Mouse (Mus musculus) midbrain, embryonic 11.5 days (tissue): Measurements from ENCODE around the gene Pcsk5. TPM values are rescaled to one million over a fixed set of nuclear protein-coding genes. Genes with fewer than 3 reads are reported as not detected.

Source experiments
- ATAC-seq: fragments of 200-750 bp; cut with Nextera tagmentation; 2 replicates; pipeline ENCODE4 v1.8.0; 2017; ENCODE audit warnings: moderate TSS enrichment, moderate library complexity; ENCODE audit not compliant: low FRiP score
- DNase-seq: peaks from one replicate; pipeline ENCODE4 v3.0.0; 2015; ENCODE audit warnings: low spot score; ENCODE audit errors: missing footprints
- H3K27ac ChIP-seq: fragments of 300-500 bp; sonication (generic); 2 replicates; pipeline ENCODE4 v1.5.1; 2014; ENCODE audit warnings: low read depth, low read length
- H3K27me3 ChIP-seq: fragments of 300-500 bp; sonication (generic); 2 replicates; pipeline ENCODE4 v1.6.1; 2014; ENCODE audit warnings: mild to moderate bottlenecking, low read length, moderate library complexity, mixed read lengths; ENCODE audit not compliant: control insufficient read depth, insufficient read depth
- H3K36me3 ChIP-seq: fragments of 300-500 bp; sonication (generic); 2 replicates; pipeline ENCODE4 v1.6.1; 2014; ENCODE audit warnings: mild to moderate bottlenecking, low read length, moderate library complexity, mixed read lengths; ENCODE audit not compliant: control insufficient read depth, insufficient read depth
- H3K4me1 ChIP-seq: fragments of 300-500 bp; sonication (generic); 2 replicates; pipeline ENCODE4 v1.6.1; 2014; ENCODE audit warnings: low read length; ENCODE audit not compliant: control insufficient read depth, insufficient read depth
- H3K4me2 ChIP-seq: fragments of 300-500 bp; sonication (generic); 2 replicates; pipeline ENCODE4 v1.6.1; 2014; ENCODE audit warnings: mild to moderate bottlenecking, moderate library complexity
- H3K4me3 ChIP-seq: fragments of 300-500 bp; sonication (generic); 2 replicates; pipeline ENCODE4 v1.5.1; 2014; ENCODE audit warnings: low read depth, low read length
- H3K9ac ChIP-seq: fragments of 300-500 bp; sonication (generic); 2 replicates; pipeline ENCODE4 v1.6.1; 2014; ENCODE audit warnings: low read length
- H3K9me3 ChIP-seq: fragments of 300-500 bp; sonication (generic); 2 replicates; pipeline ENCODE4 v1.6.1; 2016; ENCODE audit warnings: low read length; ENCODE audit not compliant: control insufficient read depth
- whole genome bisulfite sequencing: fragments of 180-500 bp; shearing (Covaris S2); extraction: QIAGEN DNeasy Blood & Tissue Kit; methylation state at CpG from one replicate; pipeline ENCODE4 v1.1.7; 2014; 5-methylcytosine and 5-hydroxymethylcytosine counted together
- polyA plus RNA-seq: library from polyadenylated mRNA; unstranded; fragments of >200 nt; fragmentation: Nextera tagmentation; extraction: Ambion mirVana; gene quantifications from 2 replicates; pipeline ENCODE4 v1.2.1, GENCODE M21; 2014

The Pcsk5 gene
- polyA plus RNA-seq = 6.5 and 6.9 TPM in 2 replicates

DNA sequence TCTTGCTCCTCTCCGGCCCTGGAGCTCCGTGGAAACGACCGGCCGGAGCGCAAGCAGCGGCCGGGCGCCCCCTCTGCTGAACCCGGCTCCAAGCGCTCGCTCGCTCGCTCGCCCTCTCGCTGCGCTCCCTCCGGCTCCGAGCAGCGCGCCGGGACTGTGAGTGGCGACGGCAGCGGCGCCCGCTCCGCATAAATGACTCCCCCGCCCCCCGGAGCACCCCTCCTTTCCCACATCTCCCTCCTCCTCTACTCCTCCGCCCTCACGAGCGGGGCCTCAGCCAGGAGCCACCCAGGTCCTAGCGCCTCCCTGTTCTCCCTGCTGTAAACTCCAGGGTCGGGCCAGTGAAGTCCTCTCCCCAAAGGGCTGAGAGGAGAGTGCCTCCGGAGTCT is at the start of gene Pcsk5:
Pcsk5 (minus strand) TSS at position 162 of the 389 bp plus-strand sequence.
- Histone ChIP-seq H3K9me3 (no peaks in the 10 kb centered on the region), H3K36me3 (no peaks in the 10 kb centered on the region), H3K4me3 (peak within 1 kb of the TSS; percentile 68), H3K27ac (peak within 1 kb of the TSS; percentile 60; the same call in 1 of the 2 replicates), H3K4me1 (peaks cover 6% of the 10 kb centered on the region), H3K4me2 (peak within 1 kb of the TSS; percentile 91), H3K9ac (peak within 1 kb of the TSS; percentile 71), H3K27me3 (peaks cover 5% of the 10 kb centered on the region; the same call in 1 of the 2 replicates)
- under 1% methylated on average over 36 of the region's 36 CpGs for WGBS
- DNase-seq (peak; percentile 98), ATAC-seq (peak; percentile 96)

DNA sequence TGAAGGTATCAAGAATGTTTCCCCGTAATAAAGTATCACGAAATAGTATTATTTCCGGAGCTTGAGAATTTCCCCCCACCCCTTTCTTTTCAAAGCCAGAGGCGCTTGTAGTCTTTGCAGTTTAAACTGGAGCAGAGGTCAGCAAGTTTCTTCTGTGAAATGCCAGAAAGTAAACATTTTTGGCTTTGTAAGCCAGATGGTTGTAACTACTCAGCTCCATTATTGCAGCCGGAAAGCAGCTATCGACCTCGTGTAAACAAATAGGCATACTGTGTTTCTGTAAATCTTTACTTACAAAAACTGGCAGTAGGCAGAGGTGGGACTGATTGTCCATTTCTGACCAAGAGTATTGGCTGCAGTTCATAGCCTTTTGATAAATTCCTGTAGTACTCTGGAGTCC is 38.4 kb upstream of the Pcsk5 start:
- 81% methylated on average over 7 of the region's 7 CpGs for WGBS
- DNase-seq = no peak
- no peaks in the 10 kb centered on the region for H3K9me3 ChIP-seq

DNA sequence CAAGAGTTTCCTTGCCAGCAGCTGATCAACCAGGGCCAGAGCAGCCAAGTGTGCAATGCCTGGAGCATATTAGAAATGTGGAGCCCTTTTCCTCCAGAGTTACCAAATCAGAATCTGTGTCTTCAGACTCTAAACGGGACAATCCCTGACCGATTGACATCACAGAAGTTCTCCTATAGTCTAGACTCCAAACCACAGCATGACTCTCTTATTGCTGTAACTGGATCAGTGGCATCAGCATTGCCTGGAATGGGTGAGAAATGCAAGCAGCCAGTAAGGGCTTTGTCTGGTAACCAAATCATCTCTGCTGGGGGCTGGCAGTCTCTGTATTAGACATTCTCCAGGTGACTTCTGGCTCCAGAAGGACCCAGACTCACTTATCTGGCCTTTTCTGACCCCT is 37.0 kb upstream of the Pcsk5 start:
- Histone ChIP-seq H3K27me3 (no peaks in the 10 kb centered on the region), H3K27ac (no peak overlapping the region), H3K4me2 (no peak overlapping the region), H3K4me1 (no peaks in the 10 kb centered on the region), H3K36me3 (no peaks in the 10 kb centered on the region), H3K9me3 (no peaks in the 10 kb centered on the region), H3K4me3 (no peak overlapping the region), H3K9ac (no peak overlapping the region)
- 56% methylated on average over 2 of the region's 2 CpGs for WGBS
- no peak for ATAC-seq
- DNase-seq = no peak

More for the DNA sequence above, 38.4 kb upstream of the Pcsk5 start:
- H3K27me3 ChIP-seq = no peaks in the 10 kb centered on the region
- H3K9ac ChIP-seq = no peak overlapping the region
- ATAC-seq = no peak
- H3K4me2 ChIP-seq = no peak overlapping the region
- H3K36me3 ChIP-seq = no peaks in the 10 kb centered on the region
- no peak overlapping the region for H3K27ac ChIP-seq
- no peak overlapping the region for H3K4me3 ChIP-seq
- no peaks in the 10 kb centered on the region for H3K4me1 ChIP-seq

DNA sequence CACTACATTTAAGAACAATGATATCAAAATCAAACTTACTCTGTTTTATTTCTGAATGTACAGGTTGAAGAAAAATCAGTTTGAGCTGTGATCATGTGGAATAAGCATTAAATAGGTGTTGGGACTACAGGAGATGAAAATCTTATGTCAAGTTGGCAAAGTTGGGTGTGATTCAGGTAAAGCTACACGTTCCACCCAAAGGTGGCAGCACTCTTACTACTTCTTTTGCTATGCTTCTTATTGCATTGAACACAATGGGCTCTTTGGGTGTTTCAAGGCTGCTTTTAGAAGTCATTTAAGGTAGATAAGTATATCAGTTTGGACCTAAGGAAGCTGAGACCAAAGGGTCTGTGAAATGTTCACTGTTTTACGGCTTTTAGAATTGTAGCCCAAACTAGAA is 36.3 kb upstream of the Pcsk5 start:
- ATAC-seq (no peak), DNase-seq (no peak)
- no peak overlapping the region for H3K4me2 ChIP-seq

GRCm38 (mm10) chr19:17866317-17866891 is 29.0 kb upstream of the Pcsk5 start:
- no peaks in the 10 kb centered on the region for H3K36me3 ChIP-seq
- WGBS = 81% methylated on average over 3 of the region's 3 CpGs
- H3K9ac ChIP-seq = no peak overlapping the region
- H3K4me3 ChIP-seq = no peak overlapping the region
- H3K27me3 ChIP-seq = no peaks in the 10 kb centered on the region
- H3K4me2 ChIP-seq = no peak overlapping the region
- no peaks in the 10 kb centered on the region for H3K4me1 ChIP-seq
- H3K27ac ChIP-seq = no peak overlapping the region
- no peaks in the 10 kb centered on the region for H3K9me3 ChIP-seq
- DNase-seq = no peak
- ATAC-seq = no peak

More for the DNA sequence above, 36.3 kb upstream of the Pcsk5 start:
- WGBS = 65% methylated on average over 2 of the region's 2 CpGs
- Histone ChIP-seq H3K36me3 (no peaks in the 10 kb centered on the region), H3K9ac (no peak overlapping the region), H3K27me3 (no peaks in the 10 kb centered on the region), H3K27ac (no peak overlapping the region), H3K9me3 (no peaks in the 10 kb centered on the region), H3K4me1 (no peaks in the 10 kb centered on the region), H3K4me3 (no peak overlapping the region)

DNA sequence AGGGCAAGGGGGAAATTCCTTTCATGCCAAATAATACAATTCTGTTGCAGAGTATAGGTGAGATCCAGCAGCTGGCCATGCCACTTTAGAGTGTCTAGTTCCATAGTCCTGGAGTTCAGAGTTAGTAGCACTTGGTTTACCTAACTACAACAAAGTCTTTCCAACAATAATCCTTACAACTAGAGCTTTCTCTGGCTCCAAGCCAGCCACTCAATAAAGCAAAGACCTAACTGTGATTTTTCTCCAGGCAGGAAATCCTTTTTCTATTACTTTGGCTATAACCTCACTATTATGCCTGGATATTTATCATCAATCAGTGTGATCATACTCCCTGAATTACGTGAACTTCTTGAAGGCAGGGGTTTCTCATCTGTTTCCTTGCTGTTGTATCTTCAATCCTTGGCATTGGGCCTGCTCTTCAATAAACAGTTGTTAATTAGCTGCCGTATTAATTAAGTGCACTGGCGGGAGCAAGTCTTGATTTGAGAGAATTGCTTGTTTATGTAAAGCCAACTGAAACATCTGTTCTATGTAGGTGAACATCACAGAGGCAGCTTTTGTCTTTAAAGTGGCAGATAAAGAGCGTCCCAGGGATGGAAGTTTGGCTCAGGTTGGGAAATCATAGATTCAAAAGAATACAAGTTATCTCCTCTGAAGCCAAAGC is 23.1 kb upstream of the Pcsk5 start:
- no peak for DNase-seq
- 87% methylated on average over 4 of the region's 4 CpGs for WGBS
- Histone ChIP-seq H3K27ac (no peak overlapping the region), H3K9me3 (no peaks in the 10 kb centered on the region), H3K27me3 (no peaks in the 10 kb centered on the region), H3K9ac (no peak overlapping the region), H3K4me1 (no peaks in the 10 kb centered on the region), H3K4me3 (no peak overlapping the region), H3K36me3 (no peaks in the 10 kb centered on the region), H3K4me2 (no peak overlapping the region)
- ATAC-seq = no peak

DNA sequence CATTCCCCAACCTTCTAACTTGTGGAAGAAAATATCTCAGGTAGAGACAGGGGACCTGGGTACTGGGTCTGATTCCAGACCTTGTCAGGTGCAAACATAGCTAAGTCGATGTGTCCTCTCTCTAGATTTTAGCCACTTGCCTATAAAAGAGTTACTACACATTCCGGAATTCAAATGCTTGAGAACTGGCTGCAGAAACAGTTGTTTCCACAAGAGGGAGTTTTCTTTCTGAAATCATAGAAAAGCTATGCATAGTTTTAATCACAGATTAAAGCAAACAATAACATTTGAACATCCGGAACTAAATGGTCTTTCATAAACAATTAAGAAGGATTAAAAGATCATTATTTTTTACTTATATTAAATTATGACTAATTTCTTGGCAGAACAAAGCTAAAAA is 19.3 kb upstream of the Pcsk5 start:
- Histone ChIP-seq H3K36me3 (no peaks in the 10 kb centered on the region), H3K9ac (no peak overlapping the region), H3K27me3 (no peaks in the 10 kb centered on the region), H3K4me3 (no peak overlapping the region), H3K4me2 (no peak overlapping the region), H3K9me3 (no peaks in the 10 kb centered on the region), H3K4me1 (no peaks in the 10 kb centered on the region), H3K27ac (no peak overlapping the region)
- no peak for ATAC-seq
- WGBS = 72% methylated on average over 3 of the region's 3 CpGs
- peak; percentile 86 for DNase-seq

DNA sequence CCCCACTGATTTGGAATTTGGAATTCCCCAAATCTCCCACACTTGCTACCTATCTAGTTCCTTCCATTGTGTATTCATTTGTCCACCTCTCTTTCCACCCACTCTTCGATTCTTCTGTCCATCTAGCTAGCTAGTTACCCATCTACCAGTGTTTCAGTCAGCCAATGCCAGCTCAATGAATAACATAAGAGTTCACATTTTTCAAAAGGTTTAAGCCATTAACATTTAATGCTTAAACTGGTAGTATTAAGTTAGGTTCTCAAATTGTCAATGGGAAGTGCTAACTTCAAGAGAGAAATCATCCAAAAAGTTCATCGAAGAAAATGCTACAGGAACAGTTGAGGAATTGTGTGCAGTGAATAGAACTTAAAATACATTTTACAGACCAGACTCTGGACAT is 11.0 kb upstream of the Pcsk5 start:
- Histone ChIP-seq H3K4me3 (no peak overlapping the region), H3K9me3 (no peaks in the 10 kb centered on the region), H3K27me3 (no peaks in the 10 kb centered on the region), H3K27ac (no peak overlapping the region), H3K9ac (no peak overlapping the region), H3K4me1 (no peaks in the 10 kb centered on the region), H3K36me3 (no peaks in the 10 kb centered on the region), H3K4me2 (no peak overlapping the region)
- 93% methylated on average over 2 of the region's 2 CpGs for WGBS
- ATAC-seq (no peak), DNase-seq (peak; percentile 59)

DNA sequence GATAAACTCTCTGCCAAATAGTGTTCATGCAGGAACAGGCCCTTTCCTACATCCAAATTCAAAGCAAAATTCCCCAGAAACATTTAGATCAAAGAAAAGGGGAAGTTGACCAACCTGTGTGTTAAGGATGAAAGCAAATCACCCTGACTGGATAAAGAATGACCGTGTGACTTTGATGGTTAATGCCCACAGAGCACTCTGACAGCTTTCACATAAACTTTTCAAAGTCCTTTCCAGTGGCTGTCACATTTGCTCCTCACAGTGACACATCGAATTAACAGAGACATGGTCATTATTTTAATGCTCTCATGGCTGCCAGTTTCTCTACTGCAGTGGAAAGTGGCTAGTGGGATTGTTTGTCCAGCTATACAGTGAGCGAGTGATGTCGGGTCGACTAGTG is 8.5 kb upstream of the Pcsk5 start:
- Histone ChIP-seq H3K4me1 (no peaks in the 10 kb centered on the region), H3K27ac (no peak overlapping the region), H3K36me3 (no peaks in the 10 kb centered on the region), H3K4me2 (no peak overlapping the region), H3K9me3 (no peaks in the 10 kb centered on the region), H3K4me3 (no peak overlapping the region), H3K27me3 (no peaks in the 10 kb centered on the region), H3K9ac (no peak overlapping the region)
- ATAC-seq (peak; percentile 55; the same call in 1 of the 2 replicates), DNase-seq (no peak)
- 53% methylated on average over 5 of the region's 5 CpGs for WGBS
